Mouse (Mus musculus): ENCODE measurements around the gene F11r. TPM values are rescaled to one million over a fixed set of nuclear protein-coding genes. Genes with fewer than 3 reads are reported as not detected.

Gene F11r
- total and polyA plus RNA-seq, 3 experiments, result 0.74 to 1.6 (median 1.3) TPM

DNA sequence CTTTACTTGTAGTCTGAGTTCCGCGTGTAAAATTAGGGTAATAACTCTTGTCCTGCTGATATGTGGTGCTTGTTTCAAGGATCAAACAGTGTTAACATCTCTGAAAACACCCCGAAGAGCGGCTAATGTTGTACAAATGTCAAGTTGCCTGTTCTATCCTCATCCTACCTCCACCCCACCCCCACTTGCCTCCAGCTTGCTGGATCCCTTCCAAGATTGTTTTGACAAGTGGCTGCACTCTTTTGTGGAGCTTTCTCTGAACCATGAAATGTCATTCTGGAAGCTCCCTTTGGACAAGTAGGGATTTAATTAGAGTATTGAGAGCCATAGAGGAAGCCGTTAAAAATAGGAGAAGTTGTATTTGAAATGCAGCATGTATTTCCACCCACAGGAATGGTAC is 22.5 kb downstream of the F11r start:
- Histone ChIP-seq H3K36me3 (replicated peaks in 1 of 2; ENCODE audit: control insufficient read depth in 1 of 2, insufficient read depth in 1 of 2, low read length in 1 of 2) (no peaks in the 10 kb centered on the region), H3K4me3 (replicated peaks in 1 of 3; ENCODE audit: low read depth in 2 of 3, low read length in 2 of 3, poor library complexity in 1 of 3) (no peak overlapping the region), H3K27me3 (replicated peaks) (no peaks in the 10 kb centered on the region), H3K4me1 (ENCODE audit: control insufficient read depth in 1 of 2, insufficient read depth in 2 of 2) (peaks cover 0 to 5% of the 10 kb centered on the region in 2 experiments; a peak in 1 of 4 replicates), H3K9ac (ENCODE audit: insufficient read depth, low read depth) (no peak overlapping the region), H3K9me3 (replicated peaks; ENCODE audit: low read length) (no peaks in the 10 kb centered on the region), H3K27ac (ENCODE audit: insufficient read depth, low read depth) (no peak overlapping the region), H3K4me2 (ENCODE audit: insufficient read depth, low read depth, poor library complexity, severe bottlenecking) (no peak overlapping the region), H3K79me2 (replicated peaks; ENCODE audit: control insufficient read depth, extremely low read depth, insufficient read depth, poor library complexity, severe bottlenecking) (no peaks in the 10 kb centered on the region)
- DNase-seq (ENCODE audit: extremely low read depth), result no peak
- dilution Hi-C loops (cut with MboI; ENCODE audit: extremely low pct_ligation_motif_present, extremely low pct_unique_long_range_greater_than_20kb, low sequenced_read_pairs) (no loop called here), in situ Hi-C loops (cut with MboI; ENCODE audit: low pct_ligation_motif_present, low pct_unique_long_range_greater_than_20kb, low sequenced_read_pairs) (no loop called here)
- TF ChIP-seq ZNF384 (IDR thresholded peaks at IDR 0.05; ENCODE audit: low read depth, low read length) (no peak), NRF1 (IDR thresholded peaks at IDR 0.05; ENCODE audit: low read depth, low read length) (no peak), GABPA (IDR thresholded peaks at IDR 0.05; ENCODE audit: insufficient replicate concordance, low read depth, low read length) (no peak), NELFE (IDR thresholded peaks at IDR 0.05; ENCODE audit: low read depth, low read length) (no peak), SIN3A (IDR thresholded peaks at IDR 0.05; ENCODE audit: low read length) (no peak), SMC3 (IDR thresholded peaks at IDR 0.05; ENCODE audit: low read depth, low read length) (no peak), EP300 (IDR thresholded peaks at IDR 0.05; ENCODE audit: low read length) (no peak), ELF1 (IDR thresholded peaks at IDR 0.05; ENCODE audit: low read depth, low read length) (no peak), HCFC1 (IDR thresholded peaks at IDR 0.05; ENCODE audit: low read depth, low read length) (no peak), TCF12 (IDR thresholded peaks at IDR 0.05; ENCODE audit: low read depth, low read length) (no peak), MXI1 (IDR thresholded peaks at IDR 0.05; ENCODE audit: low read depth, low read length) (no peak), TBP (conservative IDR thresholded peaks at IDR 0.05; ENCODE audit: low read depth, low read length) (no peak), USF2 (conservative IDR thresholded peaks at IDR 0.05; ENCODE audit: low read depth, low read length) (no peak), CHD1 (IDR thresholded peaks at IDR 0.05; ENCODE audit: low read depth, low read length) (no peak), MYC (IDR thresholded peaks at IDR 0.05; ENCODE audit: low read depth, low read length) (no peak), JUN (IDR thresholded peaks at IDR 0.05; ENCODE audit: insufficient read depth, low read depth, low read length) (no peak), CTCF (conservative IDR thresholded peaks at IDR 0.05 in 1 of 2, IDR thresholded peaks at IDR 0.05 in 1 of 2; ENCODE audit: low read depth in 2 of 2, low read length in 2 of 2) (no peak), MAZ (IDR thresholded peaks at IDR 0.05; ENCODE audit: low read depth, low read length) (no peak), POLR2AphosphoS2 (IDR thresholded peaks at IDR 0.05; ENCODE audit: low read depth, low read length) (no peak), MEF2A (IDR thresholded peaks at IDR 0.05; ENCODE audit: borderline replicate concordance, low read depth, low read length) (no peak)
